Mouse (Mus musculus) hindbrain, embryonic 10.5 days (tissue): ENCODE results near the gene Ubap1. TPM values are rescaled to one million over a fixed set of nuclear protein-coding genes. Genes with fewer than 3 reads are reported as not detected.

Experiments used
- DNase-seq: peaks from one replicate; pipeline ENCODE4 v3.0.0-alpha.2; 2017; ENCODE audit warnings: low spot score
- H3K27ac ChIP-seq: fragments of 300-500 bp; sonication (generic); 2 replicates; pipeline ENCODE4 v1.5.1; 2016; ENCODE audit warnings: mild to moderate bottlenecking, moderate library complexity
- H3K27me3 ChIP-seq: fragments of 300-500 bp; sonication (generic); 2 replicates; pipeline ENCODE4 v1.6.1; 2016; ENCODE audit warnings: mild to moderate bottlenecking; ENCODE audit not compliant: poor library complexity, insufficient read depth, severe bottlenecking
- H3K36me3 ChIP-seq: fragments of 300-500 bp; sonication (generic); 2 replicates; pipeline ENCODE4 v1.6.1; 2016; ENCODE audit warnings: mild to moderate bottlenecking, moderate library complexity
- H3K4me1 ChIP-seq: fragments of 300-500 bp; sonication (generic); replicated peaks from 2 replicates; pipeline ENCODE4 v1.6.1; 2016; ENCODE audit warnings: mild to moderate bottlenecking
- H3K4me3 ChIP-seq: fragments of 300-500 bp; sonication (generic); 2 replicates; pipeline ENCODE4 v1.5.1; 2016; ENCODE audit warnings: mild to moderate bottlenecking, moderate library complexity
- H3K9me3 ChIP-seq: fragments of 300-500 bp; sonication (generic); 2 replicates; pipeline ENCODE4 v1.6.1; 2016; ENCODE audit warnings: mild to moderate bottlenecking, moderate library complexity
- WGBS: fragments of 180-500 bp; shearing (Covaris S2); methylation state at CpG from one replicate; pipeline ENCODE4 v1.1.7; 2016; 5-methylcytosine and 5-hydroxymethylcytosine counted together
- polyA plus RNA-seq: library from polyadenylated mRNA; unstranded; fragments of >200 nt; fragmentation: Nextera tagmentation; extraction: Ambion mirVana; gene quantifications from 2 replicates; pipeline ENCODE4 v1.2.1, GENCODE M21; 2016

The Ubap1 gene
- polyA plus RNA-seq, 1 experiment from 2014 or later: 73.4 TPM

DNA sequence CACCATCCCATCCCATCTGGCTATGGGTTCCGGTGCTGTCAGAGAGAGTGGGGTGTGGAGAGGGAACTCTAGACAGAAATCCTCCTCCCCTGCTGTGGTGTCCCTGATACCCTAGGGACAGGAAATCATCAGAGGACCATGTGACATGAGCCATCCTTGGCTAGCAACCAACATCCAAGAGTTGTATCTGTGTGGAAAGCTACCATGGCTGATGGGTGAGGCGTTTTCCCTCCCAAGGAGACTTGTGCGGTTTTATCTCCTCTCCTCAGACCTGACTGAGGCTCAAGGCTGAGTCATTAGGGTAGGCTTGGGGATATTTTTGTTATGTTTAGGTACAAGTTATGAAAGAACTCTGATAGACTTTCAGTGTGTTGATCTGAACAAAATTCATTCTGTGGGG, 17.7 kb upstream of the Ubap1 start:
- Histone ChIP-seq H3K4me1 (peaks cover 10% of the 10 kb centered on the region; the same call in 1 of the 2 replicates), H3K27me3 (no peaks in the 10 kb centered on the region), H3K9me3 (no peaks in the 10 kb centered on the region), H3K27ac (no peak overlapping the region), H3K4me3 (no peak overlapping the region), H3K36me3 (no peaks in the 10 kb centered on the region)
- DNase-seq: no peak
- 88% methylated on average over 3 of the region's 3 CpGs for WGBS

DNA sequence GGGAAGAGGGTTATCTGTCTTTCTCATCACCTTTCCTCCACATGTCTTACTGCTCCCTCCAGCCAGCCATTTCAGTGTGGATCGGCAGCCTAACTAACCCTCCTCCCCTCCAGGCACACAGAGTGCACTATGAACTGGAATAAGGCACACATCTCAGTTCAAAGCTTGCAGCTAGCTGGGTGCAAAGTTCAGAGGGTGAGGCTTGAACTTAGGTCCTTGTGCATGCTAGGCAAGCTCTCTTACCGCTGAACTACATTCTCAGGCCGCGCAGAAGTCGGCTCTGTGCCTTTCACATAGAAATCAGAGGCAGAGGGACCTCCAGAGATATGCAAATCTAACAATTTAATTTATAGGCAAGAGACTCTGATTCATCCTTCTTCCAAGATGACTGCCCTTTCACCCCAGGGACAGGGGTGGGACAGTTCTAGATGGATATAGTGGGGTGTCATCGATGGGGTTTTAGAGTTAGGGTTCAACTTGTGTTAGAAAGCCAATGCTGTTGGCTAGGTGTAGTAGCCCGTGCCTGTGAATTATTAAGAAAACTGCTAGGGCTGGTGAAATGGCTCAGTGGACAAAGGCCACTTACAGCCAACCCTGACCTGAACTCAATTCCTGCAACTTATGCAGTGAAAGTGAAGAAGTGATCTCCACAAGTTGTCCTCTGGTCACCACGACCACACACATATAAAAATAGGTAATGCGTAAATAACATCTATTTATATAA, 16.9 kb upstream of the Ubap1 start:
- Histone ChIP-seq H3K4me3 (no peak overlapping the region), H3K36me3 (no peaks in the 10 kb centered on the region), H3K27ac (no peak overlapping the region), H3K27me3 (no peaks in the 10 kb centered on the region), H3K9me3 (no peaks in the 10 kb centered on the region), H3K4me1 (peaks cover 10% of the 10 kb centered on the region; the same call in 1 of the 2 replicates)
- WGBS: 88% methylated on average over 9 of the region's 9 CpGs
- no peak for DNase-seq

DNA sequence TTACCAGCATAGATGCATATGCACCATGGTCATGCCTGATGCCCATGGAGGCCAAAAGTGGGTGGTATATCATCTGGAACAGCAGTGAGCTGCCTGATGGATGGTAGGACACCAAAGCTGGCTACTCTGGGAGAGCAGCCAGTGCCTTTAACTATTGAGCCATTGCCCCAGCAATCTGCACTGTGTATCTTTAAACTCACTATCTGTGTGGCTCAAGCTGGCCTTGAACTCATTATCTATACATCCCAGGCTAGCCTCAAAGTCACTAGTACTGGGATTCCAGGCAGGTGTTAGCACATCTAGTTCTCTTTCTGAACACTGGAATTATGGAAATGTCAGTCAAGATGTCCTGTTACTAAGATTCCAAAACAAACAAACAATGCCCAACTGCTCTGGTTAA, 12.2 kb upstream of the Ubap1 start:
- DNase-seq: no peak
- H3K4me3 ChIP-seq: no peak overlapping the region
- H3K27ac ChIP-seq: no peak overlapping the region

DNA sequence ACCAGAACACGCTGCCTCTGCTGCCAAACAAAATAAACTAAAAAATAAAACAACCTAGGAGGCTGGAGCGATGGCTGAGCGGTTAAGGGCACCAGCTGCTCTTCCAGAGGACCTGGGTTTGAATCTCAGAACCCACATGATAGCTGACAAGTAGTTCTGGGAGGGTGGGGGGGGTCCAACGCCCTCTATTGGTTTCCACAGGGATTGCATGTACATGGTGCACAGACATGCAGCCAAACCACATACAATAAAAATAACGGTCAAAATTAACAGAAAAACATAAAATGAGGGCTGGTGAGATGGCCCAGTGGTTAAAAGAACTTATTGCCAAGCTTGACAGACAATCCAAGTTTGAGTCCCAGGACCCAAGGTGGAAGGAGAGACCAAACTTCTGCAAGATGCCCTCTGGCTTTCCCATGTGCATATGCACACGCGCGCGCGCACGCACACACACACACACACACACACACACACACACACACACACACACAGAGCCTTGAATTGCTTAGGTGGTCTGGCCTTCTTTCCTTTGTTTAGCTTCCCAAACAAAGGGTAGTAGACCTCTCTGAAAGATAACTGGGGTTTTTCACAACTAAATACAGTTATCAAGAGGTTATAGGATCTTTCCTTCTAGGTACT, 7.8 kb upstream of the Ubap1 start:
- Histone ChIP-seq H3K36me3 (no peaks in the 10 kb centered on the region), H3K4me1 (no peaks in the 10 kb centered on the region), H3K27me3 (no peaks in the 10 kb centered on the region), H3K9me3 (no peaks in the 10 kb centered on the region), H3K27ac (no peak overlapping the region), H3K4me3 (no peak overlapping the region)
- 83% methylated on average over 11 of the region's 11 CpGs for WGBS
- DNase-seq: no peak

More for the DNA sequence above, 12.2 kb upstream of the Ubap1 start:
- Histone ChIP-seq H3K36me3 (no peaks in the 10 kb centered on the region), H3K4me1 (no peaks in the 10 kb centered on the region), H3K27me3 (no peaks in the 10 kb centered on the region), H3K9me3 (no peaks in the 10 kb centered on the region)

DNA sequence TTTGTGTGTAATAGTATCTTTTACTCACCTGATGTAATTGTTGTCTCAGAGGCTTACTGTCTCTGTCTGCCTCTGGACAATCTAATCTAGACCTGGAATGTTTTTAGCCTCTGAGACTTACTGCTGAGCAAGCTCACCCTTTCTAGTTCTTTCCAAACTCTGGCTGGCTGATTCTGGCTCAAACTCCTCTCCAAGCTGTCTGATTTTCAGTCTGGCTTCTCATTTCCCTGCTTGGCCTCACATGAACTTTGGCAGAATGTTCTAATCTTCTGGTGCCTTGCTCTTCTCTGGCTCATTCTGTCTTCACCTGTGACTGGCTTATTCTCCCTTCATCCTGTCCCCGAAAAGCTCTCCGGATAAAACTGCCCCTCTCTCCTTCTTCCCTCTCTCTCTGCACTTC, 2.8 kb upstream of the Ubap1 start:
- no peak for DNase-seq
- H3K4me3 ChIP-seq: no peak overlapping the region
- WGBS: 75% methylated on average over 2 of the region's 2 CpGs
- no peaks in the 10 kb centered on the region for H3K9me3 ChIP-seq
- H3K36me3 ChIP-seq: peaks cover 2% of the 10 kb centered on the region
- no peak overlapping the region for H3K27ac ChIP-seq
- H3K27me3 ChIP-seq: no peaks in the 10 kb centered on the region
- H3K4me1 ChIP-seq: peaks cover 19% of the 10 kb centered on the region

DNA sequence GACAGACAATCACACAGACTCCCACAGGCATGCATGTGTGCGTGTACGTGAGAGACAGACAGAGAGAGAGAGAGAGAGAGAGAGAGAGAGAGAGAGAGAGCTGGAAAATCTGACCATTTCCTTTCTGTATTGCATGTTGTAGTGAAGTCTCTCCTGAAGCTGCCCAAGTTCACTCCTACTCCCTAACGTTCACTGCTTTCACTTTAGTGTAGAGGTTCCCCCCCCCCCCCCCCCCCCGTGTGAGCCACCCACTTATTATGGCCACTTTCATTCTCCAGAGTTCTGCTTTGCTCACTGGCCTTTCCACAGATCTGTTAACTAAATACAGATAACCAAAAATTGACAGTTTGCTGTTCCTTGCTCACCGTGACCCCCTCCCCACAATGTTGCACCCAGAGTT, 957 bp upstream of the Ubap1 start:
- WGBS: 61% methylated on average over 5 of the region's 5 CpGs
- Histone ChIP-seq H3K9me3 (no peaks in the 10 kb centered on the region), H3K4me3 (peak overlapping the region; percentile 78; the same call in 1 of the 2 replicates), H3K27ac (peak overlapping the region; percentile 94), H3K36me3 (peaks cover 21% of the 10 kb centered on the region), H3K27me3 (no peaks in the 10 kb centered on the region), H3K4me1 (peaks cover 19% of the 10 kb centered on the region)
- no peak for DNase-seq

DNA sequence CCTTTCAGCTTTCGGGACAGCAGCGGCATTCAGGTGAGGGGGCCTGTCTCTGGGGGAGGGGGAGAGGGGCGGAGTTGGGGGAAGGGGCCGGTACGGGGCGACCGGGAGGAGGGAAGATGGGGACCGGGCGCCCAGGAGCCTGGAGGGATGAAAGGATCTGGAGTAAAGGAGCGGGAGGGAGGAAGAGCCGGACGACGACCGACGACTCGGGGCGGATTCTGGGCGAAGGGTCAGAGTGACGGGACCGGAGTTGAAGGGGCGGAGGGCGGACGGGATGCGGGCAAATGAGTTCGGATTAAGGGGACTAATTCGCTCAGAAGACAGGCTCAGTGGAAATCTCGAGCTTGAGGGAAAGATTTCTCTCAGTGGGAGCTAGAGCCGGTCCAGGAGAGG, 399 bp downstream of the Ubap1 start:
- H3K4me3 ChIP-seq: peak overlapping the region; percentile 78
- DNase-seq: no peak
- H3K9me3 ChIP-seq: no peaks in the 10 kb centered on the region
- no peaks in the 10 kb centered on the region for H3K27me3 ChIP-seq
- H3K27ac ChIP-seq: peak overlapping the region; percentile 94
- WGBS: under 1% methylated on average over 28 of the region's 28 CpGs
- peaks cover 19% of the 10 kb centered on the region for H3K4me1 ChIP-seq
- H3K36me3 ChIP-seq: peaks cover 28% of the 10 kb centered on the region

DNA sequence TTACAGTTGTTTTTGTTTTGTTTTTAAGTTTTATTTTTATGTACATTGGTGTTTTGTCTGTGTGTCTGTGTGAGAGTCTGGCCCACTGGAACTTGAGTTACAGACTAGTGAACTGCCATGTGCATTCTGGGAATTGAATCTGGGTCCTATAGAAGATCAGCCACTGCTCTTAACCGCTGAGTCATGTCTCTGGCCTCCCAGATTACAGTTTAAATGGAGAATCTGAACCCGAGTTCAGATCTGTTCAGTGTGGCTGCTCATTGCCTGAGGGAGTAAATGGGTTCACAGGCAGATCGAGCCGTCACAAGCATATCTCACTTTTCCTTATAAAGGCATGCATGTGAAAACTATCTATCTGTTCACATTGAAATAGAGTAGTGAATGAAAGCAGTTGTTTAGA, 4.0 kb downstream of the Ubap1 start:
- peaks cover 52% of the 10 kb centered on the region for H3K36me3 ChIP-seq
- peaks cover 4% of the 10 kb centered on the region; the same call in 1 of the 2 replicates for H3K9me3 ChIP-seq
- 94% methylated on average over 4 of the region's 4 CpGs for WGBS
- no peak for DNase-seq
- H3K27me3 ChIP-seq: no peaks in the 10 kb centered on the region
- H3K4me3 ChIP-seq: no peak overlapping the region
- peaks cover 16% of the 10 kb centered on the region for H3K4me1 ChIP-seq
- H3K27ac ChIP-seq: no peak overlapping the region

DNA sequence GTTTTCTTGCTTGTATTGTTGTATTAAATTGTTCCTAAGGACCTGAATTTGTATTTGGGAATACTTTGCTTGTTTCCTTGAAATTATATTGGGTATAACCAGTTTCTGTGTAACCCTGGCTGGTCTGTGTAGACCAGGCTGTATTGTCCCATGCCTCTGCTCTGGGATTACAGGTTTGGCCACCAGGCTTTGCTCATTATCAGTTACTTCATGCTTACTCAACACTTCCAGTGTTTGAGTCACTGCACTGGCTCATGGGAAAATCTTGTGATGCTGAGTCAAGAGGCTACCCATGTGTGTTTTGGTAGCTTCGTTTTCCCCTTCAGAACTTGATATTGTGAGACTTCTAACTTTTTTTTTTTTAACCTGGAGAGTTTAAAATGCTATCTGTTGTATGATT, 4.5 kb downstream of the Ubap1 start:
- peaks cover 4% of the 10 kb centered on the region; the same call in 1 of the 2 replicates for H3K9me3 ChIP-seq
- DNase-seq: no peak
- no peak overlapping the region for H3K27ac ChIP-seq
- peaks cover 57% of the 10 kb centered on the region for H3K36me3 ChIP-seq
- peaks cover 11% of the 10 kb centered on the region for H3K4me1 ChIP-seq
- 96% methylated on average over 1 of the region's 1 CpGs for WGBS
- H3K4me3 ChIP-seq: no peak overlapping the region
- no peaks in the 10 kb centered on the region for H3K27me3 ChIP-seq

DNA sequence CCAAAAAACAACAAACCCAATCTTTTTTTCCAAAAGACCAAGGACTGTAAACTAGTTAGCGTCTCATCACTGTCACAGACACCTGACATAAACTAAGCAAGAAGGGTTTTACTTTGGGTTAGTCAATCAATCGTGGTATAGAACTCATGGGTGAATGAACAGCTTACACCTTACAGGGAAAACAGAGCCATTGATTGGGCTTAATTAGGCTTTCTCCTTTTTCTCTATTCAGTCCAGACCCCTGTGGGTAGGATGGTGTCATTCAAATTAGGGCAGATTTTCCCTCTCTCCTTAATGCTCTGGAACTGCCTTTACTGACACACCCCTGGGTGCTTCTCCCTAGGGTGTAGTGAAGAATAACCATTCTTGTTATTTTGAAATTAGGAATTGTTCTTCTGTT, 8.4 kb downstream of the Ubap1 start:
- 50% methylated on average over 2 of the region's 2 CpGs for WGBS
- H3K27ac ChIP-seq: no peak overlapping the region
- DNase-seq: no peak
- H3K4me3 ChIP-seq: no peak overlapping the region
- peaks cover 62% of the 10 kb centered on the region for H3K36me3 ChIP-seq
- H3K9me3 ChIP-seq: peaks cover 4% of the 10 kb centered on the region; the same call in 1 of the 2 replicates
- H3K4me1 ChIP-seq: no peaks in the 10 kb centered on the region
- no peaks in the 10 kb centered on the region for H3K27me3 ChIP-seq

DNA sequence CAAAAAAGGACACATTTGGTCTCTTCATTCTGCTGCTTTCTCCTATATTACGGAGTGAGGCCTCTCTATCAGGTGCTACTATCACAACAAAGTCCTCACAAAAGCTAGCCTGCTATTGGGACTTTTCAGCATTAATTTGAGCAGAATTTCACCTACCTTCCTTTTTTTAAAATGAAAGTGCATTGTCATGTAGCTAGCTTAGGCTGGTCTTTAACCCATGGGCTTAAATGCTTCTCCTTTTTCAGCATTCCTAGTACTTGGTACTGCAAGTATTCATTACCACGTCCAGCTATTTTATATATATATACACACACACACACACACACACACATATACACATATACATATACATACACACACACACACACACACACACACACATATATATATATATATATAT, 9.9 kb downstream of the Ubap1 start:
- 93% methylated on average over 2 of the region's 2 CpGs for WGBS
- no peak overlapping the region for H3K27ac ChIP-seq
- DNase-seq: no peak
- no peaks in the 10 kb centered on the region for H3K27me3 ChIP-seq
- H3K36me3 ChIP-seq: peaks cover 52% of the 10 kb centered on the region
- H3K9me3 ChIP-seq: peaks cover 4% of the 10 kb centered on the region; the same call in 1 of the 2 replicates
- H3K4me3 ChIP-seq: no peak overlapping the region
- no peaks in the 10 kb centered on the region for H3K4me1 ChIP-seq

DNA sequence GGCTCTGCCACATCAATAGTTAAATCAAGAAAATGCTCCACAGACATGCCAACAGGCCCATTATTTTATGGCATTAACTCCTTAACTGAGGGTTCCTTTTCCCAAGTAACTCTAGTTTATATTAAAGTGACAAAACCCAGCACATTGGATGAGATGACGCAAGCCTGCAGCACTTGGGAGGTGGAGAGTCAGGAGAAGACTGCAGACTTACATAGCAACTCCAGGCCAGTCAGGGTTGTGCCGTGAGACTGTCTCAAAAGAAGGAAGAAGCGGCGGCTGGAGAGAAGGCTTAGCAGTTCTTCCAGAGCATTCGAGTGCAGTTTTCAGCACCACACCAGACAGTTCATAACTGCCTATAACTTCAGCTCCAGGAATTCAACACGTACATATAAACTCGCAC, 10.6 kb downstream of the Ubap1 start:
- Histone ChIP-seq H3K4me1 (no peaks in the 10 kb centered on the region), H3K36me3 (peaks cover 49% of the 10 kb centered on the region), H3K27ac (no peak overlapping the region), H3K27me3 (no peaks in the 10 kb centered on the region), H3K4me3 (no peak overlapping the region), H3K9me3 (peaks cover 4% of the 10 kb centered on the region; the same call in 1 of the 2 replicates)
- DNase-seq: no peak
- 97% methylated on average over 7 of the region's 7 CpGs for WGBS

DNA sequence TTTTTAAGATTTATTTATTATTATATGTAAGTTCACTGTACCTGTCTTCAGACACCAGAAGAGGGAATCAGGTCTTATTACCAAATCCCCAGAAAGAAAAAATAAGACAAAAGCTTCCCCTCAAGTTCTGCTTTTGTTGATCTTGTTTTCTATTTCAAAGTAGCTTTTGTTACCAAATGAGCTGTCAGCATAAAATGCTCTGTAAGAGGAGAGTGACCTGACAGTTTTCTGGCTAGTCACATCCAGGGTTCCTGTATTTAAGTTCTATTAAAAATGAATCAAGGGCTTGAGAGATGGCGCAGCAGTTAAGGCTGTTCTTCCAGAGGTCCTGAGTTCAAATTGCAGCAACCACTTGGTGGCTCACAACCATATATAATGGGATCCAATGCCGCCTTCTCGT, 12.3 kb downstream of the Ubap1 start:
- H3K27ac ChIP-seq: no peak overlapping the region
- no peaks in the 10 kb centered on the region; the same call in 1 of the 2 replicates for H3K9me3 ChIP-seq
- peaks cover 35% of the 10 kb centered on the region for H3K36me3 ChIP-seq
- H3K4me3 ChIP-seq: no peak overlapping the region
- no peak for DNase-seq
- H3K4me1 ChIP-seq: no peaks in the 10 kb centered on the region
- WGBS: 96% methylated on average over 3 of the region's 3 CpGs
- no peaks in the 10 kb centered on the region for H3K27me3 ChIP-seq
